Mouse (Mus musculus) retina, postnatal 1 day (tissue): Measurements from ENCODE around the gene BC016579.

Experiments used
- DNase-seq: peaks from one replicate; pipeline ENCODE4 v3.0.0-alpha.2; 2012

The BC016579 gene

DNA sequence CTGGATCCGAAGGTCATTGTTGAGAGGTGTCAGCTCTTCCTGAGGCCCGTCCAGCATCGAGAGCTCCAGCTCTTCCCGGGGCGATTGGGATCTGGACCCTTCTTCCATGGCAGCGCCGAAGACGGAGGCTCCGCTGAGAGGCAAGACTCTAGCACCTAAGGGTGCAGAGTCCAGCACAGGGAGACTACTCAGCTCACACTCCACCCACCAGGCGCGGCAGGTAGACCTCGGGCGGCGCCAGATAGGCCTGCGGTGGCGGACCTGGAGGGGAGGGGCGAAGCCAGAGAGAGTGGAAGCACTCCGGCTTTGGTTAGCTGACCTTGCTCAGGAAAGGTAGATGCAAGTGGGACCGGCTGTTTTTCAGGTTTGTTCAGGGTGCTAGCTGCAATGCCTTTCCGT lies at the start of gene BC016579:
BC016579 (minus strand) TSS at position 135 of the 399 bp plus-strand sequence.
- DNase-seq: peak; percentile 11

DNA sequence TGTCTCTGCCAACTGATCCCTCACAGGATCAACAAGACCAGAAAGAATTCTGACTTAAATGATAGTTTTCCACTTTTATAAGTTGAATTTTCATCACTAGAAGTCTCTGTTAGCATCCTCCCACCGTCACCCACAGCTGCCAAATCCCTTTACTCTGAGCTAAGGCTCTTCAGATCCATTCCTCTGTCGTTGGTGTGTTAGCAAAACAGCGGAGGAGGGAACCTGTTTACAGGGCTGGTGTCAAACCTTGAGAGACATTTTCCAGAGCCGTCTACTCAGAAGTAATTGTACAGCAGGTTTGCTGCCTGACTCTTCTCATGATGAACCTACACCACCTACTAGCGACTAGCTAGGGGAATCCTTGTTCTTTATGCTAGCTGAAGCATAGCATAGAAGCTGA lies 45.4 kb upstream of the BC016579 start:
- no peak for DNase-seq

DNA sequence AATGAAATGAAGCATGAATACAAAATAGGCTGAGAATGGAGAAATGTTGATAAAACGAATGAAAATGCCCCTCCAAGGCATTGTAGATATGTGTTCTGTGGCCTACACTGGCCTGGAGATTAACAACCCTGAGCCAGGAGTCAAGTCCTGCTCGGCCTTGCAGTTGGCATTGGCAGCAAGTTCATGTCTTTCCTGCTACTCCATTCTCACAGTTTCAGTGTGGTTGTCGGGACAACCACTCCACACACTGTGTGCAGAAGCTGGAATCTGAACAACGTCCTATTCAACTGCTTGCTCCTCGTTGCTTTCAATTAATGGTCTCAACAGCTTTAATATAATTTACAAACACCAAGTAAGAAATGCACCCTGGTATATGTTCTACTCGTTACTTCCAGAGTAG lies 44.1 kb upstream of the BC016579 start:
- DNase-seq: no peak

DNA sequence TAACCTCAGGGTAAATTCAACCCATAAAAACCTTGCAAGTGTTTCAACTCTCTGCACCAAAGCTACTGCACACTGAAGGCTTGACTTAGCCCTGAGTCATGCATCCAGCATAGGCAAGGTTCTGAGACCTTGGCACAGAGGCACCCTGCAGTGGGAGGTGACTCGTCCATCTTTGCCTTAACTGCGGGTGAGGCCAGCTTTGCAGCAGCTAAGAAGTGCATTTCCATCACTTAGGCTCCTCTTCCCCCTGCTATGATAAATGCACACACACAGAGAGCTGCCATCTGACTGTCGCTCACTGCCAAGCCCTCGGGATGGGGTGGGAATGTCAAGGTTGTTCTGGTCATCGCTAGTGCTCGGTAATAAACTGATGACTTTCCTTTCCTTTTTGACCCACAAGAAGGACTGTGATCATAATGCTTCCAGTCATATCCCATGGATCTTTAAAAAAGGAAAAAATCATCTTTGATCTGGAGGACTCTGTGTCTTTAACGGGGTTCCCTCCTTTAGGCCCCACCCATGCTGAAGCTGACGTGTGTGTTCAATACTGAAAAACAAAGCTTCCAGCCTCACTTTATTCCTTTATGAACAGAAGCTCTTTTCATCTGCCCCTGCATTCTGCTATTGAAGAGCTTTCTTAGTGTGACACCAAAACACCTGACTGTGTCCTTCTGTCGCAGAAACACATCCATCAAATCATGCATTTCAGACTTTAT lies 41.7 kb upstream of the BC016579 start:
- DNase-seq: peak; percentile 24

DNA sequence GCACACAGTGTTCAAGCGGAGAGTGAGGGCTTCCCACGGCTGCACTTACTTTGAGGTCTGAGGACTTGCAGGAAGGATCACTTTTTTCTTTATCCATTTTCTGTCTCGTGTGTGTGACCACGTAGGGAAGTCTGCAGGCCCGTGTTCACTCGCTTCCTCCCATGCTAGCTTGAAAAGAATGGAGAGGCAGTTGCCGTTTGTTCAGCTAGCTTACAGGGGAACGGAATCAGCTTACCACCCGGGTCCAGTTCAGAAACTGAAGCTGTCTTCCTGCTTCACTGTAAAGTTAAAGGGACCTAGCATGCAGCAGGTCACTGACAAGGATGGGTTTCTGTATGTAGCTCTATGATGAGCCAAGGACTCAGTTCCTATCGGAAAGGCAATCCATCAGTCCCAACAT lies 39.7 kb upstream of the BC016579 start, which contains the start of gene Tmprss7:
Tmprss7 (minus strand) TSS at position 101 of the 400 bp plus-strand sequence.
- no peak for DNase-seq

DNA sequence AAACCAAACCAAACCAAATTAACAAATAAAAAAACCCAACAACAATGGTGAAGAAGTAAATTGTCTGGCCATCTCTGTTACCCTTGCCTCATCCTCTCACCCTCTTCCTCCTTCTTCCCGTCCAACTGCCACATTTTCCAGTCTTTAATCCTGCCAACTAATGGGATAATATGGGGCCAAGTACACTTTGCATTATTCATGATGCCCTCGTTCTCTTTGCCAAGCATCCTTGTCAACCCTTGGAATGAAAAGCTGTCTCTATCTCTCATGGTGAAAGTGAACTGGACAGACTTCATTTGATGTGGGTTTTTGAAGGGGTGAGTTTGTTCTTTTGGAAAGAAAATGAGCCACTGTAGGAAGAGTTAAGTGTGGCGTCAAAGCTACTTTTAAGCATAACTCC lies 39.0 kb upstream of the BC016579 start:
- peak; percentile 20 for DNase-seq

DNA sequence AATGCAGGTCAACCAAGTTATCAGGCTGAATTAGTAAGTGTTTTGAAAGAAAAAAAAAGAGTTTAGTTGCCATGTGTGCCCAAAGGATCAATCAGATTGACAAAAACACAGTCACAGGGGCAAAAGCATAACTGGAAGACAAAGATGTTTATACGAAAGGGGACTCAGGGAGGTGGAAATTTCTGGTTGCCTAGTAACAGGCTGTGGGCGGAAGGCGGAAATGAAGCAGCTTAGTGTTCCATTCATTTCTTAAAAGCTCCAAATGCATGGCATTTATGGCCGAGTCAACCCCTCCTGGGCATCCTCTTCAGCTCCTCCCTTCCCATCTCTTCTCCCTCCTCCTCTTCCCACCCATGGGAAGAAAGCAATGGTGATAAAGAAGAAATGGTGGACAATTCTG lies 36.3 kb upstream of the BC016579 start:
- DNase-seq: peak; percentile 67

DNA sequence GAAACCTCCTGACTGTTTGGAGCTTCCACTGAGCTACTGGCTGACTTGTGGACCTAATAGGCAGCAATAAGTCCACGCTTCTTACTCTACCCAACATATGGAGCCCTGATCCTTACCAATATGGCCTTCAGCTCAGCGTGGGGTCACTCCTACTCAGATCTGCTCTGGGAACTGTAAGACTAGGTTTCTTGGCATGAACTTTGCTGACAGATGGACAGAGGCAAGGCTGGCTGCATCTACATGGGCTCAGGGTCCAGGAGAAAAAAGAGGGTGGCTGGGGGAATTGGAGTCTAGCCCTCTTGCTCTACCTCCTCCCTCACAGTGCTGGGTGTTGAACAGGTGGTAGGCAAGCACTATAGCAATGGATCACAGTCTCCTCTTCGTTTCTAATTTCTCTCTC lies 33.0 kb upstream of the BC016579 start:
- DNase-seq: no peak

DNA sequence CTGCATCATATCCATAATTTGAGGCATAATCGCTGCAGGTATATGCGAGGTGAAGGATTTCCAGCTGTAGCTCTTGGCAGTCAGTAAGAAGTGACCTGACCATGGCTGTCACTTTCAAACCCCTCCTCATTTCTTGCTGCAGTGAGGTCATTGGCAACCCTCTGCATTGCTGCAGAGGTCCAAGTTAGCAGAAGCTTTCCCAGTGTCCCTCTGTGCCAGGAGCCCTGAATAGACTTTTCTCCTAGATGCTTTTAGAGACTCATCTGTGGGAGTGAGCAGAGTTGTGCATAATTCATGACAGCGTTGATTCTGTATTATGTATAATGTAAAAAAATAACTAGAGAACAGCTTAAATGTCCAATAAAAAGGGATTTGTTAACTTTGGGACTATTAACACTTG lies 31.4 kb upstream of the BC016579 start:
- peak; percentile 11 for DNase-seq

DNA sequence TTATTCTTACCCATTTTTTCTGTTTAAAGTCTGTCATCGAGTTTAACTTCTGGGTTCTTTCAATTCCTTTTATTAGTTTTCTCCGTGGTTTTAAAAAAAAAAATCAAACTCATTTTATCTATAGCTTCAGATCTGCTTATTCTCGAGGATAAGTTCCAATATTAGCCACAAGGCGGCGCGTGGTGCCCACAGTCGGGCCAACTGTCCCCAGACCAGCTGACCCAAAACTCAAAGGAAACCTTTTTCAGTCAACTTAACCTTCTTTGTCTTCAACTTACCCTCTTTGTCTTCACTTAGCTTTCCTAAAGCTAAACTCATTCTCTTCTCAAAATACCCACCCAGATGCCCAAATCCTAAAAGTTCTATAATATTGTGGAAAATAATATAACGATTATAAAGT lies 30.9 kb upstream of the BC016579 start:
- peak; percentile 73 for DNase-seq

DNA sequence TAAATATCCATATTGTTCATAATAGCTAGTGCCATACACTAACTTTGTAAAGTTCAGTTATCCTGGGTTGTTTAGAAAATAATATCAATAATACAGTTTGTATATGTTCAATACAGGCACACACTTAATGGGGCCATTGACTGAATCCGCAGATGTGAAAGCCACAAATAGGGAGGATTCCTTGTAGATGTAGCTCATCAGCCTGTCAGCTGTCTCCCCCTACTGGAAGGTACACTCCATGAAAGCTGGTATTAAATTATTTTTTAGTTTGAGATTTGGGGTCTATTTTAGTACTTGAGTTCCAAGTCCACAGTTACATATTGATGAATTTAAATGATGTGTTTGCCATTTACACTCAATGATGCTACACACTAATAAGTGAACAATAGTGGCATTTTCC lies 22.6 kb upstream of the BC016579 start:
- peak; percentile 23 for DNase-seq

DNA sequence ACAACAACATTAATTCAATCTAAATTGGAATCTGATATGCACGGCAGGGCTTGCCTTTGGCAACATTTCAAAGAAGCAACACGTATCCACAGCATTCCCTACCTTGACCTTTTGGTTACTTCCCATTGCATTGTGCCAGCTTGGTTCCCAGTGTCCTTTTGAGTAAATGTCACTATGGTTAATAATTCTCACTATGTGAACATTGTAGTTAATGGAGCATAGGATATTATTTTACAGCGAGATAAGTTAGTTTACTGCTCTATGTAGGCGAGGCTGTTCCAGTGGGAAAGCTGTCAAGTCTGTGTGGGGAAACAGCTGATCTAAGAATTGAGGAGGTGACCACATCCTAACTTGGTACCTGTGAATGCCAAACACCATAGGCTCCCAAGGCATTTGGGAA lies 16.1 kb upstream of the BC016579 start:
- DNase-seq: no peak

DNA sequence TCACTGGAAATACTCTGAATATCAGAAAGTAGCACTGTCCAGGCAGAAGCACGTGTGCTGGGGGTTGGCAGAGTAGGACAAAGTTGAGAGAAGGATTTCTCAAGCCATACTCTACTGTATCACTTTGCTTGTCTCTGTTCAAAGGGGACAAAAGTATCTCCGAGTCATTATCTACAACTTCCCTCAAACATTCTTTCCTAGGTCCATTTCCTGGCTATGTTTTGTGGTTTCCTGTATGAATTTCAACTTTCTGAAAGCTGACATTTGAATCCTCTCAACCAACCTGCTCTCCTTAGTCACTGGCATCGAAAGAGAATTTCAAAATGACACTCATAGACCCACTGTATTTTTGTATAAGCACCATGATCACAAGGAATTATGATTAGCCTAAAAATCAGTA lies 14.3 kb upstream of the BC016579 start:
- no peak for DNase-seq

DNA sequence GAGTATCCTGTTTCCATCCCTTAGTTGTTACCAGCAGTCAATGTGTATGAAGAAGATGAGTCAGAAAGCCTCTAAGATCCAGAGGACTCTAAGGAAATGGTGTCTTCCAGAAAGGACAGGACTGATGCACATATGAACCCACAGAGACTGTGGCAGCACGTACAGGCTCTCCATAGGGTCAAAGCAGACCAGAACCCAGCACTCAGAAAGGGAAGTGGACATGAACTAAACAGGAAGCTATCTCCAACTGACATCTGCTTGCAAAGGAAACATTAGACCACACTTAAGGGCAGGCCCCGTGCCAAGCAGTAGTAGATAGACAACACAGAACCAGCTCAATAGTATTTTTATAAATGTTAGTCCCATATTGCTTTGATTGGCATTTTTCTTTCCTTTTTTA lies 12.3 kb upstream of the BC016579 start:
- DNase-seq: no peak

DNA sequence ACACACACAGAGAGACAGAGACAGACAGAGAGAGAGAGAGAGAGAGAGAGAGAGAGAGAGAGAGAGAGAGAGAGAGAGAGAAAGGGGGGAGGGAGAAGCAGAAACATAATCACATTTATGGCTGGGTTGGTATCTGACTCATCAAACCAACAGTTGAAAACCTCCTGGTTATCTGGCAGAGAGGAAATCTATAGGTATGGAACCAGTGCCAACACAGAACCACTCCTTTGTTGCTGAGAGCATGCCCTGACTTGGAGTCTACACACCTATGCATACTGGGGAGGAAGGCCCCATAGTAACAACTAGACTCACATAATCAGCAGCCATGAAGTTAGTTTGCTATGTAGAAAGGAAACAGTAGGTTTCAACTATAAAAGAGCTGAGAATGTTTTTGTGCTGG lies 8.5 kb upstream of the BC016579 start:
- DNase-seq: no peak

DNA sequence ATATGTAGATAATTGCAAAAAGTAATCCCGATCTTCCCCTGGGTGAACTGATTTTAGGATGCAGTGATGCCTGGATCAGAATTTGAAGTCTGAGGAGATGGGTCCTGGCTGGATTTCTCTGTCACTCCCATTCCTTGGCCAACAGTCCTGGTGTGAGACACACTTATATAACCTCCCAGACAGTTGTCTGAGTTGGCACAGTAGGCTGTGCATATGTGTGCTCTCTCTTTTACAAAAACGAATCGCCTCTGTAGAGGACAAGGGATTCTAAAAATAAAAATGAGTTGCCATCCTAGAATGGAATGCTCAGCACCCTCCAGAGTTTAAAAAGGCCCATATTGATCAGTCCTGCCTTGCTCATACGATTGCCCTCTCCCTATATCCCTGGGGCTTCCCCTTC lies 5.7 kb upstream of the BC016579 start:
- DNase-seq: no peak

DNA sequence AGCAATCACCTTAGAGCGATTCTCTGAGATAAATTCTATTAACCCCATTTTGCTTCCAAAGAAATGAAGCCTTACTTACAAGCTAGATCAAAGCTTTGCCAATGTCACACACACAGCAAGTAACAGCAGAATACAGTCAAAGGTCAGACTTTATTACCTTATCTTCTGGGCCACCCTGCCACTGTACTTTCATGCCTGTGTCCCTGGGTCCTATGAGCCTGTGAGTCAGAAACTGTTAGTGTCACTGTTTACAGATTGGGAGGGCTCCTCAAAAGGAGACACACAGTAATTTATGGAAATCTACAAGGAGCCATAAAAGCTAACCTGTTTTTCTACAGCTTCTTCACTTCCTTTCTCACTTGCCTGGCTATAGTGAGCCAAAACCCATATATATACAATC lies 4.4 kb upstream of the BC016579 start:
- no peak for DNase-seq

DNA sequence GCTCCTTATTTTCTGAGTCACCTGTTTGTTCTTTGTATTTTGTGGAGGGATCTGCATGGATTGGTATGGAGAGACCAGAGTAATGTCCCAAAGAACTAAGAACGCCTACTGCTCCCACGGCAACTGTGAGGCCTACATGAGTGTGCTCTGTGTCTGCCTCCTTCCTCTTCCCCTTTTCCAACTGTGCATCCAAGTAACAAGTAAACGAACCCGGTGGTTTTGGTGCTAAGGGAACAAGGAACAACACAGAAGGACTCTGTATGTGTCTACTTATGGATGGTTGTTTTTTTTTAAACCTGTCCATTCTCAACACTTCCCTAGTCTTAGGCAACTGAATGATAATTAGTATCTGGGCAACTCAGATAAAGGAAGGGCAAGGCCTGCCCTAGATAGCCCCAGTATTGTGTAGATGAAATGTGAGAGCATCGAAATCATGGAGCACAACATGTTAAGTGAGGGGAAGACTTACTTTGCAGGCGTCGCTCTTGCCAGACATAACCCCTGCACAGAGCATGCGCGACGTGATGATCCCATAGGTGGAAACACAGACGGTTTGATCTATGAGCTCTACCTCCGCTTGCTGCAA lies 3.8 kb upstream of the BC016579 start:
- no peak for DNase-seq

DNA sequence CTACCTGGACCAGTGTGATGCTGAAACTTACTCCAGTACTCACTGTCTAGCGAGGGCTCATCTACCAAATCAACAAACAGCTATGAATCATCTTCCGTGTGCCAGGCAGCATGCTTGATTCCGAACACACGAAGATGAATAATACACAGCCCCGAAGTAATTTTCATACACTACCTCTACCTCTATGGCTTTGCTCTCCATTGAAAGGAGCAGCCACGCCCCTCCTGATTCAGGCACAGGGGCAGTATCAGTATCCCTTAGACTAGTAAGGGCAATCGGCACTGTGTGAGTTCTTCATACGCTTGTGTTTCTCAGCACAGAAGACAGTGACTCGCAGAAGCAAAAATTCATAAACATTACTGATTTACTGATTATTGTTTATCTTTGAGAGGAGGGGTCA lies 597 bp upstream of the BC016579 start:
- DNase-seq: no peak

DNA sequence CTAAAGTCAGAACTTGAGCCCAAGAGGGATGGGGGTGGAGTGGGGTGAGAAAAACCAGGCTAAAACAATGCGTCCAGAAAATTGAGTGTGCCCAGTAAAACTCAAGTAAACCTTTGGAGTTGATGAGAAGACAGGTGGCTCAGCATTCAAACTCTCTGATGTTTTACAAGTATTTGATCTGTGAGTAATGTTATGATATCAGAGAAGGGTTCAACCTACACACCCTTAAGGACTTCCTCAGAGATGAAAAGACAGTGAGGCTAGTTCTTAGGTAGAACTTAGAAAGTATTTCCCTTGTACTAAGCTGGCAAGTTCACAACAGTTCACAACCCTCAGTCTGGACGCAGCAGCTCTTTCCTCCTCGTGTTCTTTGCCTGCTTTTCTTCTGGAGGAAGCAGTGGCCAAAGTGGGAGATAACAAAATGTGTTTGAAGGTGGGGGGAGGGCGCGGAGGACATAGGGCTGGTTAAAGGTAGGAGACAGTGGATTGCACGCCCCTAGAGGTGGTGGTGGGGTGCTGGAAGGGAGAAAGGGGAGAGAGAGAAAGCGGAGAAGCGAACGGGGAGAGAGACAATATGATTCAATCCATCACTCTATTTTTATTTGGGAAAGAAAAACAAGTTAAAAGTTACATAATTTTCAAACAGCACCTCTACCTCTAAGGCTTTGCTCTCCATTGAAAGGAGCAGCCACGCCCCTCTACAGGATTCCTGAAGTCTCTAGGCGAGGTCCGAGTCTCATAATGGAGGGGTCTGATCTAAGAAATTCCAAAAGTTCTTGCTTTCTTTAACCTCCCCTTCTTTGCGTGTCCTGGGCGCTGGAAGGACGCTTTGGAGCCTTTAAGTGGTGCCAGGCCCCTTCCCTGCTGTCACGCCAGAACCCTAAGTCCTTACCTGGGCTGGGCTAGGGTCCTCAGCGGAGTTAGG lies 597 bp downstream of the BC016579 start:
- DNase-seq: no peak

DNA sequence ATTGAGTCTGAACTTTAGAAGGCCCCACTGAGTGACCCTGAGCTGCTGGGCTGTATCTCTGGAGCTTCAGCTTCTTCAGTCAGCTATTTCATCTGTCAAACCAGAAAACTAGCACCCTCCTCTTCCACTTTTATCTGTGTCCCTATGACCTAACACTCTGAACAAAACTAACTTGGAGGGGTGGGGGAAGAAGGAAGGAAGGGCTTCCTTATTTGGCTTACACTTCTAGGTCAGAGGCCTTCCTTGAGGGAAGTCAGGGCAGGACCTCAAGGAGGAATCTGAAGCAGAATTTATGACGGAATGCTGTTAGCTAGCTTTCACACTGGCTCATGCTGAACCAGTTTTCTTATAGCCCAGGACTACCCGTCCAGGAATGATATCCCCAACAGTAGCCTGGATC lies 2.4 kb downstream of the BC016579 start:
- DNase-seq: no peak

DNA sequence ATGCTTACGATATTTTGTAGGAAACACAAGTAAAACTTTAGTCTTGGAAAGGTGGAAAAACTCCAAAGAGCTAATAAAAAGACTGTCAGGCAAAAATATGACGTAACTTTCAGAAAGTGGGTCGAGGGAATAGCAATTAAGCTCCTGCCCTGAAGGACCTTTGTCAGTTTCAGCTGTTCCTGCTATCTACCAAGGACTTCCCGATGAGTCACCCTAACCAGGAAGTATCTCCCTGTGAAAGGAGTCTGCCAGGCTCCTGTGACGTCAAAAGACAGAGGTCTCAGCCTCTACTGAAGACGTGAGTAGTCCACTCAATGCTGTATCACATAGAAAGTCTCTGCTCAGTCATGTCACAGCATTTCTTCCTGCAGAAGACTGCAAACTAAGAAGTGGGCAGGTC lies 9.5 kb downstream of the BC016579 start:
- DNase-seq: no peak

DNA sequence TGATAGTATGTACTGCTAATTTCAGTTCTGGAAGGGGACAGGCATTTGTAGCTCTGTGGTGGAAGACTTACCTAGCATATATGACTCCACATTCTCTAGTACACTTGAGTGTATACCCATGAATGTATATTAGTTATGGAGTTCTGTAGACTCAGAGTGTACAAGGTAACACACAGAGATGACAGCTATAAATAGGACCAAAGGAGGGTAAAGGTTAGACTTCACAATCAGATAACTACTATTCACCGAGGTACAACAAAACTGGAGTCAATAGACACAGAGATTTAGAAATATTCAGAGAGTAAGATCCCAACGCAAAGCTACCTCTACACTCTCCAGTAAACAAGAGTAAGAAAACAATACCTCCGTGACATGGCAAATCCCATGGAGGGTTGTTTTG lies 9.9 kb downstream of the BC016579 start:
- no peak for DNase-seq

DNA sequence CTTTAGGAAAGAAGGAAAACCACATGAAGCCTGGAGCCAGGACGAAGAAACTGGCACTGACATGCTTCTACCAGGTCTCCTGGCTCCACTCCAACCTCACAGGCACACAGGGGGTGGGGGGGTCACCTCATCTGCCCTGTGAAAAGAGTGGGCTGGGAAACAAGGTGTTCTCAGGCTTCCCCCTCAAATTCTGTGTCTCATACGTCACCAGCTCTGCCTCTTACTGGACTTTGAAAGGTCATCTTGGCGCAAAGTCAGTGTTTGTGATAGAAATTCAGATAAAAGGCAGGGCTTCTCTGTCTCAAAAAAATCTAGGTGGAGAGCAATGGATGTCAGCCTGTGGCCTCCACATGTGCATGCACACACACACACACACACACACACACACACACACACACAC lies 12.6 kb downstream of the BC016579 start:
- no peak for DNase-seq
